Mouse (Mus musculus) stomach, embryonic 16.5 days (tissue): ENCODE data around the gene Dnajc10. TPM values are rescaled to one million over a fixed set of nuclear protein-coding genes. Genes with fewer than 3 reads are reported as not detected.

Experiments used
- polyA plus RNA-seq: library from polyadenylated mRNA; unstranded; fragments of >200 nt; fragmentation: Nextera tagmentation; extraction: Ambion mirVana; gene quantifications from 2 replicates; pipeline ENCODE4 v1.2.1, GENCODE M21; 2015

Dnajc10 gene
- polyA plus RNA-seq, 1 experiment from 2014 or later = 82.4 TPM

Other genes starting within 250 kb of the Dnajc10 start
- gene Pde1a, start 186.0 kb upstream of the Dnajc10 start, polyA plus RNA-seq = 37.7 and 40.2 TPM in 2 replicates
- gene Prdx6b, start 23.0 kb upstream of the Dnajc10 start, polyA plus RNA-seq = 0.10 TPM in 1 of 2 replicates, not detected in the other
- 3.8 and 6.5 TPM in 2 replicates for gene Frzb, start 132.2 kb downstream of the Dnajc10 start, polyA plus RNA-seq